Mouse (Mus musculus): Measurements from ENCODE around the gene Qser1.

- TF ChIP-seq CTCF (IDR thresholded peaks at IDR 0.05) (no peak), EP300 (IDR thresholded peaks at IDR 0.05) (no peak)
Observed at GRCm38 (mm10) chr2:104743971-104744370, 72.6 kb downstream of the Qser1 start.
